Mouse (Mus musculus): ENCODE results near the gene Olfr1415. TPM values are rescaled to one million over a fixed set of nuclear protein-coding genes. Genes with fewer than 3 reads are reported as not detected.
"Not testable (repeated sequence)": the region's sequence is repeated elsewhere in the genome, so short reads cannot be mapped to it uniquely, and the experiment has no call there.

Gene Olfr1415
- not detected in 2 replicates for polyA plus RNA-seq (2011; ENCODE audit: insufficient read length, low read depth, missing spikeins)

- Histone ChIP-seq H3K4me3 (ENCODE audit: insufficient read depth, low read length) (no peak within 1 kb of the TSS), H3K27ac (ENCODE audit: insufficient read depth, low read length) (no peak within 1 kb of the TSS), H3K4me1 (ENCODE audit: control insufficient read depth, insufficient read depth, low read length) (no peaks in the 10 kb centered on the region)
- no peak for TF ChIP-seq POLR2A (IDR thresholded peaks at IDR 0.05; ENCODE audit: low read depth, low read length)
Observed at GRCm38 (mm10) chr1:92496001-92496400, at the start of gene Olfr1415. TSS of gene Olfr1415 (minus strand) at chr1:92496101.

GRCm38 (mm10) chr1:92539071-92539470 lies 43.2 kb upstream of the Olfr1415 start:
- TF ChIP-seq POLR2A (IDR thresholded peaks at IDR 0.05; ENCODE audit: low read depth, low read length): no peak
- H3K4me3 ChIP-seq (ENCODE audit: insufficient read depth, low read length): no peak overlapping the region

GRCm38 (mm10) chr1:92536972-92537371 lies 41.1 kb upstream of the Olfr1415 start:
- TF ChIP-seq POLR2A (IDR thresholded peaks at IDR 0.05; ENCODE audit: low read depth, low read length): no peak
- TF ChIP-seq CTCF (IDR thresholded peaks at IDR 0.05; ENCODE audit: borderline replicate concordance, insufficient read depth, low read length): no peak
- H3K27ac ChIP-seq (ENCODE audit: insufficient read depth, low read length): no peak overlapping the region
- no peaks in the 10 kb centered on the region for H3K4me1 ChIP-seq (ENCODE audit: control insufficient read depth, insufficient read depth, low read length)
- H3K4me3 ChIP-seq (ENCODE audit: insufficient read depth, low read length): no peak overlapping the region

More at GRCm38 (mm10) chr1:92539071-92539470, 43.2 kb upstream of the Olfr1415 start:
- Histone ChIP-seq H3K4me1 (ENCODE audit: control insufficient read depth, insufficient read depth, low read length) (no peaks in the 10 kb centered on the region), H3K27ac (ENCODE audit: insufficient read depth, low read length) (no peak overlapping the region)

- Histone ChIP-seq H3K4me3 (ENCODE audit: insufficient read depth, low read length) (no peak overlapping the region), H3K4me1 (ENCODE audit: control insufficient read depth, insufficient read depth, low read length) (no peaks in the 10 kb centered on the region), H3K27ac (ENCODE audit: insufficient read depth, low read length) (no peak overlapping the region)
Observed at GRCm38 (mm10) chr1:92523764-92524163, 27.9 kb upstream of the Olfr1415 start.

GRCm38 (mm10) chr1:92521376-92521775 lies 25.5 kb upstream of the Olfr1415 start:
- Histone ChIP-seq H3K27ac (ENCODE audit: insufficient read depth, low read length) (no peak overlapping the region), H3K4me3 (ENCODE audit: insufficient read depth, low read length) (no peak overlapping the region), H3K4me1 (ENCODE audit: control insufficient read depth, insufficient read depth, low read length) (no peaks in the 10 kb centered on the region)
- TF ChIP-seq CTCF (IDR thresholded peaks at IDR 0.05; ENCODE audit: borderline replicate concordance, insufficient read depth, low read length) (0 out of 2 replicates have a peak, but pooled peaks have one; percentile 1), POLR2A (IDR thresholded peaks at IDR 0.05; ENCODE audit: low read depth, low read length) (no peak)

More at GRCm38 (mm10) chr1:92523764-92524163, 27.9 kb upstream of the Olfr1415 start:
- no peak for TF ChIP-seq POLR2A (IDR thresholded peaks at IDR 0.05; ENCODE audit: low read depth, low read length)
- TF ChIP-seq CTCF (IDR thresholded peaks at IDR 0.05; ENCODE audit: borderline replicate concordance, insufficient read depth, low read length): no peak

- TF ChIP-seq CTCF (IDR thresholded peaks at IDR 0.05; ENCODE audit: borderline replicate concordance, insufficient read depth, low read length) (no peak), POLR2A (IDR thresholded peaks at IDR 0.05; ENCODE audit: low read depth, low read length) (no peak)
- H3K4me3 ChIP-seq (ENCODE audit: insufficient read depth, low read length): no peak overlapping the region
- no peak overlapping the region for H3K27ac ChIP-seq (ENCODE audit: insufficient read depth, low read length)
- H3K4me1 ChIP-seq (ENCODE audit: control insufficient read depth, insufficient read depth, low read length): no peaks in the 10 kb centered on the region
Observed at GRCm38 (mm10) chr1:92519046-92519445, 23.1 kb upstream of the Olfr1415 start.

GRCm38 (mm10) chr1:92518561-92518960 lies 22.7 kb upstream of the Olfr1415 start, which contains the start of gene Olfr1414:
TSS of gene Olfr1414 (minus strand) at chr1:92518661.
- TF ChIP-seq CTCF (IDR thresholded peaks at IDR 0.05; ENCODE audit: borderline replicate concordance, insufficient read depth, low read length) (no peak), POLR2A (IDR thresholded peaks at IDR 0.05; ENCODE audit: low read depth, low read length) (no peak)

GRCm38 (mm10) chr1:92515390-92515789 lies 19.5 kb upstream of the Olfr1415 start:
- Histone ChIP-seq H3K4me3 (ENCODE audit: insufficient read depth, low read length) (no peak overlapping the region), H3K27ac (ENCODE audit: insufficient read depth, low read length) (no peak overlapping the region), H3K4me1 (ENCODE audit: control insufficient read depth, insufficient read depth, low read length) (no peaks in the 10 kb centered on the region)
- TF ChIP-seq POLR2A (IDR thresholded peaks at IDR 0.05; ENCODE audit: low read depth, low read length) (no peak), CTCF (IDR thresholded peaks at IDR 0.05; ENCODE audit: borderline replicate concordance, insufficient read depth, low read length) (no peak)

More at GRCm38 (mm10) chr1:92518561-92518960, 22.7 kb upstream of the Olfr1415 start, which contains the start of gene Olfr1414:
- H3K4me1 ChIP-seq (ENCODE audit: control insufficient read depth, insufficient read depth, low read length): no peaks in the 10 kb centered on the region
- H3K4me3 ChIP-seq (ENCODE audit: insufficient read depth, low read length): no peak within 1 kb of the TSS
- no peak within 1 kb of the TSS for H3K27ac ChIP-seq (ENCODE audit: insufficient read depth, low read length)

GRCm38 (mm10) chr1:92511646-92512045 lies 15.7 kb upstream of the Olfr1415 start:
- H3K27ac ChIP-seq (ENCODE audit: insufficient read depth, low read length); H3K4me1 ChIP-seq (ENCODE audit: control insufficient read depth, insufficient read depth, low read length); H3K4me3 ChIP-seq (ENCODE audit: insufficient read depth, low read length): not testable (repeated sequence)

- Histone ChIP-seq H3K4me1 (ENCODE audit: control insufficient read depth, insufficient read depth, low read length) (no peaks in the 10 kb centered on the region), H3K27ac (ENCODE audit: insufficient read depth, low read length) (no peak within 1 kb of the TSS), H3K4me3 (ENCODE audit: insufficient read depth, low read length) (no peak within 1 kb of the TSS)
- TF ChIP-seq POLR2A (IDR thresholded peaks at IDR 0.05; ENCODE audit: low read depth, low read length): no peak
Observed at GRCm38 (mm10) chr1:92485013-92485412, 10.9 kb downstream of the Olfr1415 start, which contains the start of gene Olfr1416. TSS of gene Olfr1416 (minus strand) at chr1:92485113.

GRCm38 (mm10) chr1:92474066-92474578 lies 21.8 kb downstream of the Olfr1415 start:
- Histone ChIP-seq H3K4me1 (ENCODE audit: control insufficient read depth, insufficient read depth, low read length) (no peaks in the 10 kb centered on the region), H3K4me3 (ENCODE audit: insufficient read depth, low read length) (peak overlapping the region; percentile 61), H3K27ac (ENCODE audit: insufficient read depth, low read length) (no peak overlapping the region)
- no peak for TF ChIP-seq CTCF (IDR thresholded peaks at IDR 0.05; ENCODE audit: borderline replicate concordance, insufficient read depth, low read length)
- no peak for TF ChIP-seq POLR2A (IDR thresholded peaks at IDR 0.05; ENCODE audit: low read depth, low read length)
